Mouse (Mus musculus) heart, postnatal 14 days (tissue): ENCODE measurements at regions not wholly inside any gene's neighbourhood (a gene's known extent, or its start where the extent isn't known, plus 50 kb on each side); places are given as distances from the start of the nearest gene placed in this dataset.
"Not testable (repeated sequence)": the region's sequence is repeated elsewhere in the genome, so short reads cannot be mapped to it uniquely, and the experiment has no call there.

ENCODE experiments used
- DNase-seq, 2 experiments: peaks; one replicate each; pipeline ENCODE4 v3.0.0; 2021 to 2022
- intact Hi-C: fragments of 180-260 bp; cut with DNase I; formaldehyde crosslinking; loops from one replicate; pipeline ENCODE4 v1.15.1; 2025

DNA sequence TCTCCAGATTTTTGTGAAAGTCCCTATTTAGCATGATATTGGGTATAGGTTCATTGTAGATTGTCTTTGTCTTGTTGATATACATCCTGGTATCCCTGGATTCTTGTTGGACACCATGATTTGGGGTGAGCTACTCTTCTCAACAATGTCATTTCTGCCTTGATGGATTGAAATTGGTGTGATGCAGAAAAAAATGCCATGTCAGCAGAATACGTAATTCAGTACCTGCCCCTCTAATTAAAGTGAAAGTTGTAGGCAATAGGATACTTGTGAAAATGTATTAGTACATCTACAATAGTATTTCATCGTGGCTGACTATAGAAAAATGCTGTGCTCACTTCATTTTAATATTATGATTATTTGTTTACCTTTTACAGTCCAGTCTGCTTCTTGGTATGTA is 280.7 kb upstream of the Gm21293 start:
- intact Hi-C loops, result no loop called here
- DNase-seq, result no peak

DNA sequence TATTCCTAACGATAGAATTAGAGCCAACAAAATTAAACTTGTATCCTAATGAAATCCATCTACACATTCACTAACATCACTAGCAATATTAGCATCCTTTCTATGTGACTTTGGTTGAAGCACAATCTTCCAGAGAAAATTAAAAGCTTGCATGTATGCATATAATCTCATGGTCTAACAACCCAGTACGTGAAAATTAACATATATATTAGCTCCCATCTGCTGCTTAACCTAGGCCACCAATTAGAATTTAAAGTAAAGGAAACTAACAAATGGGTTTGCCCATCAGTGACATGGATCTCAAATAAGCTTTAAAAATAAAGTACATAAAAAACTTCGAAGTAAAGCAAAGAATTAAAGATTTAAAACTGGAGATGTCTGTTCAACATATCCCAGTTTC is 278.9 kb upstream of the Gm21293 start:
- DNase-seq, result no peak
- intact Hi-C loops, result no loop called here

DNA sequence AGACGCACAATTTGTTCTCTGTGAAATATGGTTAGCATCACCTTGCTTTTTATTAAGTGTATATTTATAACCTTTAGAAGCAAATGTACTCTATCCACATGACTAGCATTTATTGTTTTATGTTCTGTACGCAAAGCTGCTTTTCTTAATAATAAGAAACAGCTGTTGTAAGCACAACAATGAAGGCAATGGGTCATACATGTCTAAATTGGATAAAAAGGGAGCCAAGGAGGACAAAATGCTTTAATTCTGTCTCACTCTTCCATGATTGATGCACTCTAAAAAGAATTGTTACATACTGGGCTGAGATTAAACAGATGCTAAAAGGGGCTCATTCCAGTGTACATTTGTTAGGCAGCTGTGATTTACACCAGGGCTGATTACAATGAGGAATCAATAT is 232.7 kb upstream of the Gm21293 start:
- intact Hi-C loops, result no loop called here
- no peak for DNase-seq

DNA sequence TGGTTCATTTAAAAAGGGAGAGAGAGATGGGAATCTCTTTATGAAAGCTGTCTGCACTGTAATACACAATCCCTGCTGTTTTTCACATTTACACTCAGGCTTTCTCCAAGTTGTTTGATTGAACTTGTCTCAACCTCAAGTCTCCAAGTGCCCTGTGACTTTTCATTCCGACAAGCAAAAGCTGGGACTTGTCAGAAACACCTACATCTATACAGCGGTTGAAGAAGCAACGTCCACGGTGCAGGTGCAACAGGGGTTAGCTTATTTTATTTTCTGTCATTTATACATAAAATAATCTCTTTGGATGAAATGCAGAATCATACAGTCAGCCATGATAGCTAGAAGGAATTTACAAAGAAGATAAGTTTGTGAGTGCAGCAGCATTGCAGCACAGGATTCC is 184.6 kb upstream of the Gm21293 start:
- DNase-seq, result no peak
- intact Hi-C loops, result no loop called here

DNA sequence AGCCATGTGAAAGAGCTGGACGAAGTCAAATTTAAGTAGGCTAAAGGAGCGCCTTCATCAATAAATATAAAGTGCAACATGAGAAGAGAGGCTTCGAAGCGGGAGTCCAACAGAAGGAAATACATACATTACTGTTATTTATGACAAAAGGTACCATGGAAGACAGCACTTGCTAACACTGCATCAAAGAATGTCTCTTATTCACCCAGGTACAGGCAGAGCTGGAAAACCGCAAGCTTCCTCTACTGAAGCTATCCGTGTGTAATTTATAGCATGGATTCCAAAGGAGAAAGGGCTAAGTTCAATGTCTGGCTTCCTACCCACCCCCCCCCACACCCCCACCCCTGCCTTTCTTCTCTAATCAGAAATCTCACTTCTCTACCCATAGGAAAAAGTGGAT is 166.7 kb upstream of the Gm21293 start:
- DNase-seq, result no peak
- intact Hi-C loops, result no loop called here

DNA sequence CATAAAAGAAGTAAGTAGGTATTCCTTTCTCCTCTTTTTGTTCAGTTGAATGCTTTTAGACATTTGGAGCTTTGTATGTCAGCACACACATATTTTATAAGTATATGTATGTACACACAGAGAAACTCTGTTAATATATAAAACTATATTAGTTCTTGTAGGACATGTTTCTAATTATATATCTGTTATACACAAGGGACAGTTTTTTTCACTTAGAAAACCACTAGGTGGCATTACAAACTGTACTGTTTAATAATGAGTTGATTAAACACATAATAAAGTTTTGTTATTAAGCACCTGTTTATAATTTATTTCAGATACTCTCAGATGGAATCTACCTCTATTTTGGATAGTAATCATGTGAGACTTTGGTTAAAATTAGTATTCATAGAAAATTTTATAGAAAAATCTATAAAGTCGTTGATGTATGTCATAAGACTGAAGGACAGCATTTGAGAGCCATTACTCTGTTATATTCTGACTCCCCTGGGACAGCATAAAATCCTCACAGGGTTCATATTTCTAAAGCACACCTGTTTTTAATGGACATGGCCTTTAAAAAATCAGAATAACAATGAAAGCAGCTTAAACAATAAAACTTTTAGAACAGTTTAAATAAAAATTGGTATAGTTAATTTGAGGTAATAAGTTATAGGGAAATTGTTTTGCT is 158.4 kb upstream of the Gm21293 start:
- intact Hi-C loops, result loop anchor here (5.0 kb wide), 1 partner anchor 1593 kb away; no protein-coding TSS in a partner anchor
- no peak for DNase-seq

DNA sequence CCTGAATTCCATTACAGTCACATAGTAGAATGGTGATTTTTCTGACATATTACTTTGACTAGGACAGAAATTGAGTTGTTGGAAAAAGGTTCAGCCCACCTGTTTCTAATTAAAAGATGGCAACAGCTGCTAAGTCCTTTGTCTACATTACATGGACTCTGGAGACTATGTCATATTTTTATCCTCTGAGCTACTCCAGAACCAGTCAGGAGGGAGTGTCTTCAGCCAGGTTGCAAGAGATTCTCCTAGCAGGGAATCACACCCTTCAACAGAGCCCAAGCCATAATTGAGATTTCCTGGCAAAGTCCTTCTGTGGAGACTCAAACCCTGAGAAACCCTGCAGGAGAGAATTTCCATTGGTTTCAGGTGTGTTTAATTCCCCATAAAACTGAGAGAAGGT is 123.2 kb upstream of the Gm21293 start:
- no peak for DNase-seq
- intact Hi-C loops, result no loop called here

DNA sequence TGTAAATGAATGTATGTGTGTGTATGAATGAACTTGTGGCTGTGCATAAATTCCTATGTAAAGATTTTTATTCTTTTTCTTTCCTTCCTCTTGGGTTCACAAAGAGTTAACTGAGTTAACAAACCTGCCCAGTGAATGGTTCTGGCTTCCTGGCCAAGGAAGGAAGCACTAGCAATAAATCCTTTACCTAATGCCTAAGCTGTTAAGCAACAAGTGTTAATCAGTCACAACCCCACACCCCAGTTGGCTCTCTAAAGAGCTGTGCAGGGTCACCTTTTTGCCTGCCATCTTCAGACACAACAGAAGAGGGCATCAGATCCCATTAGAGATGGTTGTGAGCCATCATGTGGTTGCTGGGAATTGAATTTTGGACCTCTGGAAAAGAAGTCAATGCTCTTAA is 121.2 kb upstream of the Gm21293 start:
- intact Hi-C loops, result no loop called here
- DNase-seq, result no peak

DNA sequence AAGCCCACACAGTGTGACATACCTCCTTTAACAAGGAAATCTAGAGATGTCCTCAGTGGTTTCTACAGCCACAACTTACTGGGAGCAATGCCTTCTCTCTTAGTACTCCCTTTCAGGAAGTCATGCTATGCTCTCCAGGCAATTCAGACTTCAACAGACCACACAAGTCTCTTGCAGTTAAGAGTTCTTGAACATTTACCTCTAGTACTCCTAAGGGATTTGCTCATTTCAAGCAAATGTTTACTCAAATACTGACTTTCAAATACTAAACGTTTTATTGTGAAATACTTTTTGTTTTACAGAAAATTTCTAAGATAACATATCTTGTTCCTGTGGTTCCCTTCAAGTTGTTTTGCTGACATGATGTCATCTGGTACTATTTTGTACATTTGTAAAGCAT is 114.6 kb upstream of the Gm21293 start:
- intact Hi-C loops, result no loop called here
- no peak for DNase-seq

DNA sequence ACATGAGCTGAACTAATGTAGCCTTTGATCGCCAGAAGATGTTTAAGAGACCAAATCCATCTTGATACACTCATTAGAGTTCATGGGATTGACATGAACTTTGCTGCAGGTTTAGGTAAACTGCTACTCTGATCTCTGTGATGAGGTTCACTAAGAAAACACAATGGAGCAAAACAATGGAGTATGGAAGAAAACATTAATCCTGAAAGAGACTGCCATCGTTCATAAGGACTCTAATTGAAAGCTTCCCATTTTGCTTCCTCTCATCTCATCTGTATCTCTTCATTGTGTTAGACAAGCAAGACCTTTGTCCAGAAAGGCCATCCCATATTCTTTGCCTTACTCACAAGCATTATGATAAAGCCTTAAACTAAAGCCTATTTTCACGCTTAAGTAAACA is 110.0 kb upstream of the Gm21293 start:
- intact Hi-C loops, result no loop called here
- no peak for DNase-seq

DNA sequence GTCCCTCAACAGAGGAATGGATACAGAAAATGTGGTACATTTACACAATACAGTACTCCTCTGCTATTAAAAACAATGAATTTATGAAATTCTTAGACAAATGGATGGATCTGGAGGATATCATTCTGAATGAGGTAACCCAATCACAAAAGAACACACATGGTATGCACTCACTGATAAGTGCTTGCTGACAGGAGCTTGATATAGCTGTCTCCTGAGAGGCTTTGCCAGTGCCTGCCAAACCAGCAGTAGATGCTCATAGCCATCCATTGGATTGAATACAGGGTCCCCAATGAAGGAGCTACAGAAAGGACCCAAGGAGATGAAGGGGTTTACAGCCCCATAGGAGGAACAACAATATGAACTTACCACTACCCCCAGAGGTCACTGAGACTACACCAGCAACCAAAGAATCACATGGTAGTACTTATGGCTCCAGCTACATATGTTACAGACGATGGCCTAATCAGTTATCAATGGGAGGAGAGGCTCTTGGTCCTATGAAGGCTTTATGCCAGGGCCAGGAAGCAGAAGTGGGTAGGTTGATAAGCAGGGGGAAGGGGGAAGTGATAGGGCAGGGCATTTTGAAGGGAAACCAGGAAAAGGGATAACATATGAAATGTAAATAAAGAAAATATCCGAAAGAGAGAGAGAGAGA is 100.9 kb upstream of the Gm21293 start:
- intact Hi-C loops, result not testable (repeated sequence)

DNA sequence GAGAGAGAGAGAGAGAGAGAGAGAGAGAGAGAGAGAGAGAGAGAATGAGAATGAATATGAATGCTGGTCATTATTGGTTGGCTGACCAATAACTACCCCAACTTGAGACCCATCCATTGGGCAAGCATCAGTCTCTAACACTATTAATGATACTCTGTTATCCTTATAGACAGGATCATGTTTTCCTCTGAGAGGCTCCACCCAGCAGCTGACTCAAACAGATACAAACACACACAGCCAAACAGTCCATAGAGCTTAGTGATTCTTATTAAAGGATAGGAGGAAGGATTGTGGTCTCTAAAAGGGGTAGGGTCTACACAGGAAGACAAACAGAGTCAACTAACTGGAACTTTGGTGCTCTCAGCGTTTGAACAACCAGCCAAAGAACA is 100.4 kb upstream of the Gm21293 start:
- intact Hi-C loops, result no loop called here
- no peak for DNase-seq

More for the DNA sequence above, 100.9 kb upstream of the Gm21293 start:
- not testable (repeated sequence) for DNase-seq

DNA sequence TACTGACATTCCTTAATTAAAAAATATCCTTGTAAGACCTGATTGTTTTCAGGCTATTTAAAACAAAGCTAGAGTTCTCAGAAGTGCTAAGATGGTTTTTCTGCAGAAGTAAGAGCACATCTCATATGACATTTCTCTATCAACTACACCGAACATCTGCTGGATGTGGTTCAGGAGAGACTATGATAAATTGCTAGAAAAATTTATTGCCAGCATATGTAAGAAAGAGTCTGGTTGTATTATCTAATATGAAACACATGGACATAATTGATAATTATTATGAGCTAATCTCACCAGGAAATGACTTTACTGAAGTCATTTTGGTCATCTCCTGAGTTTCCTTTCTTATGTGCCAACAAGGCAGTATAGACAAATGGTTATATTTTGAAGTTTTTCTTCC is 99.2 kb upstream of the Gm21293 start:
- DNase-seq, result no peak
- intact Hi-C loops, result no loop called here
